Mouse (Mus musculus) cerebellum, adult (tissue): ENCODE measurements around the gene Thbs2.

Experiments used
- ATAC-seq: cut with Nextera tagmentation; 2 replicates; pipeline ENCODE4 v1.9.2; 2017; ENCODE audit warnings: mild to moderate bottlenecking, moderate library complexity, mixed read lengths; ENCODE audit not compliant: insufficient number of reproducible peaks, low FRiP score, low TSS enrichment

Thbs2 gene

GRCm38 (mm10) chr17:14693994-14694374 is at the start of gene Thbs2:
Gene Thbs2, minus strand, starts transcription at chr17:14694235.
- no peak for ATAC-seq

GRCm38 (mm10) chr17:14735493-14736004 is 41.5 kb upstream of the Thbs2 start:
- ATAC-seq = no peak

GRCm38 (mm10) chr17:14734380-14734779 is 40.3 kb upstream of the Thbs2 start:
- ATAC-seq = no peak

- ATAC-seq = no peak
Observed at GRCm38 (mm10) chr17:14733941-14734340, 39.9 kb upstream of the Thbs2 start.

- no peak for ATAC-seq
Observed at GRCm38 (mm10) chr17:14733027-14733426, 39.0 kb upstream of the Thbs2 start.

- no peak for ATAC-seq
Observed at GRCm38 (mm10) chr17:14730629-14731028, 36.6 kb upstream of the Thbs2 start.

GRCm38 (mm10) chr17:14727481-14727880 is 33.4 kb upstream of the Thbs2 start:
- no peak for ATAC-seq

GRCm38 (mm10) chr17:14724786-14725185 is 30.8 kb upstream of the Thbs2 start:
- ATAC-seq = no peak

- no peak for ATAC-seq
Observed at GRCm38 (mm10) chr17:14721325-14721724, 27.3 kb upstream of the Thbs2 start.

- ATAC-seq = no peak
Observed at GRCm38 (mm10) chr17:14720912-14721311, 26.9 kb upstream of the Thbs2 start.

GRCm38 (mm10) chr17:14720227-14720626 is 26.2 kb upstream of the Thbs2 start:
- no peak for ATAC-seq

GRCm38 (mm10) chr17:14718801-14719200 is 24.8 kb upstream of the Thbs2 start:
- no peak for ATAC-seq

GRCm38 (mm10) chr17:14714782-14715181 is 20.7 kb upstream of the Thbs2 start:
- no peak for ATAC-seq

GRCm38 (mm10) chr17:14714374-14714773 is 20.3 kb upstream of the Thbs2 start:
- ATAC-seq = no peak

GRCm38 (mm10) chr17:14711784-14712183 is 17.7 kb upstream of the Thbs2 start:
- no peak for ATAC-seq

GRCm38 (mm10) chr17:14711032-14711431 is 17.0 kb upstream of the Thbs2 start:
- no peak for ATAC-seq

- no peak for ATAC-seq
Observed at GRCm38 (mm10) chr17:14706066-14706465, 12.0 kb upstream of the Thbs2 start.

- ATAC-seq = no peak
Observed at GRCm38 (mm10) chr17:14705466-14705865, 11.4 kb upstream of the Thbs2 start.

GRCm38 (mm10) chr17:14703771-14704170 is 9.7 kb upstream of the Thbs2 start:
- no peak for ATAC-seq

GRCm38 (mm10) chr17:14703268-14703667 is 9.2 kb upstream of the Thbs2 start:
- ATAC-seq = no peak

GRCm38 (mm10) chr17:14702701-14703100 is 8.7 kb upstream of the Thbs2 start:
- peak; percentile 45; the same call in 1 of the 2 replicates for ATAC-seq

- no peak for ATAC-seq
Observed at GRCm38 (mm10) chr17:14701891-14702290, 7.9 kb upstream of the Thbs2 start.

- no peak for ATAC-seq
Observed at GRCm38 (mm10) chr17:14700204-14700603, 6.2 kb upstream of the Thbs2 start.
